ENCODE assay signal across 8 mouse cellular contexts in the genomic region with DNA sequence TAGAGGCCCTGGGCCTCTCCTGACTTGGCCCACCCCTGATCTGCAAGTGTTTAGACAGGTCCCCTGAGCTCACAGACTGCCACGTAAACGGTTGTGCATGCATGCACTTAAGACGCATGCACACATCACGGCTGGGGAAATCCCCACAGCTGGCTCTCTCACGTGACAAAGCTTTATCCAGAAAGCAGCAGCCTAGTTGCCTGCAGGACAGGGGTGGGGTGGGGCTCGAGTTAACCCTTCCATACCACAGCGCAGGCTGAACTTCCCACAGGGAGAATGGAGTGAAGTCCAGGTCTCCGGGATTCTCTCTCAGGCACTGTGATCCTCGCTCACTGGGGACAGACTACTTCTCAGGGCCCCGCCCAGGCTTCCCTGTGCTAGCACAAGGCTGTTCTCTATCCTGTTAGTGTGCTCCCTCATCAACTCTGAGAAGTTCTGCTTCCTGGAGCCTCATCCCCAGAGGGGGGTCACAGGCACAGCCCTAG.
DNase-seq lines count a peak whose midpoint lies in the region; ATAC-seq and TF ChIP-seq lines count a peak whose summit lies in the region.

No protein-coding gene starts in this region.

- H3K9ac ChIP-seq in ES-E14 (ENCODE audit: insufficient read depth, low read depth, low read length, poor library complexity, severe bottlenecking), result peak overlapping the region; percentile 8; the same call in 1 of the 2 replicates
- H3K9ac ChIP-seq in limb, embryonic 11.5 days (ENCODE audit: low read length), result peak overlapping the region; percentile 53
- no peak overlapping the region for H3K9ac ChIP-seq in midbrain, embryonic 15.5 days

- H3K27ac ChIP-seq in ES-E14 (ENCODE audit: insufficient read depth, low read depth, low read length, poor library complexity, severe bottlenecking), result peak overlapping the region; percentile 67
- H3K27ac ChIP-seq in embryonic facial prominence, embryonic 10.5 days (replicated peaks), result peak overlapping the region; percentile 84
- H3K27ac ChIP-seq in limb, embryonic 11.5 days (replicated peaks; ENCODE audit: low read depth, low read length), result peak overlapping the region; percentile 82
- H3K27ac ChIP-seq in midbrain, embryonic 15.5 days, result no peak overlapping the region

- in situ Hi-C loops in ES-E14 (cut with MboI; ENCODE audit: low sequenced_read_pairs in 2 of 2, unreplicated experiment in 2 of 2), result no loop called here

- H3K4me1 ChIP-seq in ES-E14 (ENCODE audit: control insufficient read depth in 2 of 2, insufficient read depth in 2 of 2, low read length in 2 of 2, poor library complexity in 1 of 2), result peaks cover 17 to 63% of the 10 kb centered on the region in 2 experiments; a peak in 3 of 4 replicates
- peaks cover 83% of the 10 kb centered on the region for H3K4me1 ChIP-seq in embryonic facial prominence, embryonic 10.5 days
- peaks cover 44% of the 10 kb centered on the region for H3K4me1 ChIP-seq in limb, embryonic 11.5 days (ENCODE audit: control insufficient read depth, insufficient read depth, low read length)
- H3K4me1 ChIP-seq in midbrain, embryonic 15.5 days, result peaks cover 34% of the 10 kb centered on the region

- H3K9me3 ChIP-seq in ES-E14 (ENCODE audit: control insufficient read depth, insufficient read depth, low read depth, low read length), result no peaks in the 10 kb centered on the region
- no peaks in the 10 kb centered on the region for H3K9me3 ChIP-seq in embryonic facial prominence, embryonic 10.5 days
- no peaks in the 10 kb centered on the region for H3K9me3 ChIP-seq in limb, embryonic 11.5 days (ENCODE audit: control insufficient read depth, low read length)
- H3K9me3 ChIP-seq in midbrain, embryonic 15.5 days, result no peaks in the 10 kb centered on the region

- peak; percentile 76 for DNase-seq in ES-E14 (ENCODE audit: low read depth, low spot score)
- peak; percentile 85 for DNase-seq in embryonic facial prominence, embryonic 10.5 days (ENCODE audit: low spot score)
- peak; percentile 79 to 84 for DNase-seq in heart, postnatal 10 days
- peak; percentile 85 for DNase-seq in limb, embryonic 11.5 days (ENCODE audit: low spot score)
- DNase-seq in thymus, postnatal 4 days, result peak; percentile 64
- DNase-seq in layer of hippocampus, postnatal 10 days (ENCODE audit: low spot score in 2 of 2), result no peak

- ATAC-seq in limb, embryonic 11.5 days (ENCODE audit: insufficient number of reproducible peaks, low FRiP score, low TSS enrichment, low read depth), result peak; percentile 86
- 0 out of 2 replicates have a peak, but pooled peaks have one; percentile 24 for ATAC-seq in midbrain, embryonic 15.5 days (replicated peaks)
- no peak for ATAC-seq in cerebellum, adult (ENCODE audit: insufficient number of reproducible peaks, low FRiP score, low TSS enrichment)

- 10% methylated on average over 10 of the region's 10 CpGs for WGBS in embryonic facial prominence, embryonic 10.5 days
- WGBS in limb, embryonic 11.5 days, result 15% methylated on average over 10 of the region's 10 CpGs
- WGBS in midbrain, embryonic 15.5 days, result 16% methylated on average over 10 of the region's 10 CpGs

- H3K27me3 ChIP-seq in embryonic facial prominence, embryonic 10.5 days (replicated peaks; ENCODE audit: low read depth, poor library complexity, severe bottlenecking), result no peaks in the 10 kb centered on the region
- H3K27me3 ChIP-seq in limb, embryonic 11.5 days (ENCODE audit: control insufficient read depth, insufficient read depth, low read length), result no peaks in the 10 kb centered on the region
- H3K27me3 ChIP-seq in midbrain, embryonic 15.5 days (replicated peaks), result no peaks in the 10 kb centered on the region

- intact Hi-C loops in heart, postnatal 10 days (cut with DNase I), result no loop called here

- peak overlapping the region; percentile 32; the same call in 1 of the 2 replicates for H3K4me2 ChIP-seq in limb, embryonic 11.5 days (ENCODE audit: low read depth, severe bottlenecking)
- 0 out of 2 replicates have a peak overlapping the region, but pooled peaks have one; percentile 4 for H3K4me2 ChIP-seq in midbrain, embryonic 15.5 days

- no peak overlapping the region for H3K4me3 ChIP-seq in ES-E14 (ENCODE audit: insufficient read depth in 1 of 2, low read depth in 1 of 2, low read length in 2 of 2, poor library complexity in 1 of 2, severe bottlenecking in 1 of 2)
- H3K4me3 ChIP-seq in embryonic facial prominence, embryonic 10.5 days, result 0 out of 2 replicates have a peak overlapping the region, but pooled peaks have one; percentile 27
- H3K4me3 ChIP-seq in limb, embryonic 11.5 days (ENCODE audit: low read depth, low read length), result no peak overlapping the region
- H3K4me3 ChIP-seq in midbrain, embryonic 15.5 days, result no peak overlapping the region

- H3K36me3 ChIP-seq in ES-E14 (ENCODE audit: control insufficient read depth, insufficient read depth, low read length, poor library complexity, severe bottlenecking), result no peaks in the 10 kb centered on the region
- H3K36me3 ChIP-seq in embryonic facial prominence, embryonic 10.5 days (replicated peaks), result no peaks in the 10 kb centered on the region
- H3K36me3 ChIP-seq in limb, embryonic 11.5 days (ENCODE audit: control insufficient read depth, insufficient read depth, low read length), result no peaks in the 10 kb centered on the region
- H3K36me3 ChIP-seq in midbrain, embryonic 15.5 days (replicated peaks), result no peaks in the 10 kb centered on the region

TF ChIP-seq in ES-E14, 5 proteins besides CTCF, POLR2A, EP300 and RAD21:
- no peak for TF ChIP-seq MAFK (IDR thresholded peaks at IDR 0.05; ENCODE audit: insufficient read depth, low read depth, low read length)
- no peak for TF ChIP-seq ZC3H11A (IDR thresholded peaks at IDR 0.05; ENCODE audit: borderline replicate concordance, low read depth, low read length)
- no peak for TF ChIP-seq HCFC1 (IDR thresholded peaks at IDR 0.05; ENCODE audit: borderline replicate concordance, insufficient read depth, low read length)
- TF ChIP-seq ZNF384 (IDR thresholded peaks at IDR 0.05; ENCODE audit: low read depth, low read length), result no peak
- TF ChIP-seq CHD2 (IDR thresholded peaks at IDR 0.05; ENCODE audit: low read depth, low read length), result no peak

Comparison
In these comparisons a context has a peak if more than half of its experiments do, and no peak if none do; other contexts are left out.
1. DNase-seq: peak in ES-E14 (single experiment), embryonic facial prominence, embryonic 10.5 days (single experiment), heart, postnatal 10 days (2 of 2), limb, embryonic 11.5 days (single experiment) and thymus, postnatal 4 days (single experiment); none in layer of hippocampus, postnatal 10 days (0 of 2).